Mouse (Mus musculus): ENCODE measurements around the gene Dclk1. TPM values are rescaled to one million over a fixed set of nuclear protein-coding genes. Genes with fewer than 3 reads are reported as not detected.
A peak's percentile ranks its signal among the peaks of the same experiment; 100 is the strongest.

Gene Dclk1
- total RNA-seq, 2 experiments from 2014 or later, result 6.8 to 8.6 TPM

DNA sequence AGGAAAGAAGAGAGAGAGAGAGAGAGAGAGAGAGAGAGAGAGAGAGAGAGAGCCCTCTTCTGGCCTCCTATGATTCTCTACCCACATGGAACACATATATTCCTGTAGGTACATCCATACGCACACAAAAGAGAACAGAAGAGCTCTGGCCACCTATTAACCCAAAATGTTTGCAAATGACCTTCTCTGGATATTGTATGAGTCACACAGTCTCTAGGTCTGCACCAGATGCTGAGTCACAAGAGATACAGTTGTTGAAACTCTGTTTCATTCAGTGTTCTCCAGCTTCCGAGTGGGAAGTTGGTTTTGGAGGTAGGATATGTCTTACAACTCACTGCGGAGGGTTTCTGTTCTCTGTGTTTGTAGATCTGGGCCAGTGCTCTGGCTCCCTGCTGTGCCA, 78.4 kb downstream of the Dclk1 start:
- DNase-seq (ENCODE audit: low spot score), result no peak
- intact Hi-C loops (cut with DNase I), result no loop called here

DNA sequence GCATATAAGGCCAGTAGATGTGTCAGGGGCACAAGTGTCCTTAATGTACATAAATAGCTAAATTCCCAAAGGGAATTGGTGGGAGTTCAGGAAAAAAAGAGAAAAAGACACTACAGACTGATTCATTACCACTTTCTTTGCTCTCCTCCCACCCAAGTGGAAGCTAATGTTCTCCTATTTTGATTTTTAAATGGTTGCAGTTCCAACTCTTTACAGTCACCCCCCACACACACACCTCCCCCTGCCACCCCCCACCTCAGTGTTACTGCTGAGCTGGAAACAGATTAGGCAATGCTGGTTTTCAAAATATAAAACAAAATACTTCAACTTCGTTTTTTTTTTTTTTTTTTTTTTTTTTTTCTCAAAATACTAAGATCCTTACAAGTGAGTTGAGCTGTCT, 81.9 kb downstream of the Dclk1 start:
- no peak for DNase-seq (ENCODE audit: low spot score)
- intact Hi-C loops (cut with DNase I), result no loop called here

DNA sequence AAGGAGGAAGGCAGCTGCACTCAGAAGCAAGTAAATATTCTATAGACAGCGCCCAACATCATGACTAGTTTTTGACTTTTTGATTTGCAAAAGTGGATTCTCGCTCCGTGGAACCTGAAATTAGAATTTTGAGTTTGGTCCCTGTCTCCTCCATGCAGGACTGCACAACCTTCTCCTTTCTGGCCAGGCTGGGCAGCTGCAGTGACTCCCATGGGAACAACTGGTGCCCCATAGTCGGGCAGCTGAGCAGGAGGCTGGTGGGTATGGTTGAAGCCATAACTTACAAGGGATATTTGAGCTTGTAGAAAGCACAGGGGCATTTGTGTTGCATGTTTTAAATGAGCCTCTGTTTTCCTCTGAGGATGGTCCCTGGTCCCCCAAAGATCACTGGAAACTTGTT, 88.3 kb downstream of the Dclk1 start:
- DNase-seq (ENCODE audit: low spot score), result no peak
- intact Hi-C loops (cut with DNase I), result no loop called here

DNA sequence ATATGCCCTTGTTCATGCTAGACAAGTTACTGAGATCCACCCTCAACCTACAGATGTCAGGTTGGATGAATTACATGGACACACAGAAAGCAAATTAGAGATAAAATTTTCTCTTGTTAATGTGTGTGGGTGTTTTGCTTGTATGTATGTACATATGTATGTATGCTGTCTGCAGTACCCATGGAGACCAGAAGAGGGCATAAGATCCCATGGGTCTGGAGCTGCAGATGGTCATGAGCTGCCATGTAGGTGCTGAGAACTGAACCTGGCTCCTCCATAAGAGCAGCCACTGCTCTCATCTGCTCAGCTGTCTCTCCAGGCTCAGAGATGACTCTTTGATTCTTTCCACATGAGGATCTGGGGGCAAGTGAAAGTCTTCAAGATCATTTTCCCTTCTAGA, 89.5 kb downstream of the Dclk1 start:
- intact Hi-C loops (cut with DNase I), result no loop called here
- DNase-seq (ENCODE audit: low spot score), result no peak

DNA sequence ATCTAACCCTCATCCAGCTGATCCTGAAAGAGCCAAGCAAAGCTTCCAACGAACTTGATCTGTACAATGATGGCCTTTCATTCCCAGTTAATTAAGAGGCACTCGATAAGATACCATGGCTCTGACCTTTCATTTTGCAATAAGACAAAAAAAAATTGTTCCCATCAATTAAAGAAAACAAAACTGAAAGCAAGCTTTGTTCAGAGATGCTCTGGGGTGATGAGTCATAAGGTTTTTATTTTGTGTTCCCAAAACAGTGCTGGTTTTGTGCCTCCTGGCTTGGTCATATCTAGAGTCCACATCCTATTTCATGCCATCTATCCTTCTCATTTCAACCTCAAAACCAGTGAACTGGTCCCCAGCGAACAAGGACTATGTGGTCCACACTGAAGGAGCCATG, 91.3 kb downstream of the Dclk1 start:
- no peak for DNase-seq (ENCODE audit: low spot score)
- intact Hi-C loops (cut with DNase I), result no loop called here

DNA sequence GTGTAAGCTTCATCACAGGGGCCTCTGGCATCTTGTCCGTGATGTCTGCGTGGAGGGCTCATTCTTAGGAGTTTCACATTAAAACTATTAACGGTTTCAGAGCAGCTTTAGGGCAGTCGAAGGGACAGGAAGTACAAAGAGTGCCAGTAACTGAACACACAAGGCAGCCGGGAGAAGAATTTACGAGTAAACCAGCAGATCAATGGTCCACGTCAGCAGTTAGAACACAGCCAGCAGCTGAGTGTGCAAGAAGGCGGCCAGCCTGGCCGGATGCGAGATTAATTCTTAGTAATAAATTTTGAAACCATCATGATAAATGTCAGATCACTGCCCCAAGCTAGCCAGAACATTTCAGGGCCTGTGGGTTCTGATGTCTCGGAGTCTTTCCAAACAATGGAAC, 94.7 kb downstream of the Dclk1 start:
- peak; percentile 35 for DNase-seq (ENCODE audit: low spot score)

DNA sequence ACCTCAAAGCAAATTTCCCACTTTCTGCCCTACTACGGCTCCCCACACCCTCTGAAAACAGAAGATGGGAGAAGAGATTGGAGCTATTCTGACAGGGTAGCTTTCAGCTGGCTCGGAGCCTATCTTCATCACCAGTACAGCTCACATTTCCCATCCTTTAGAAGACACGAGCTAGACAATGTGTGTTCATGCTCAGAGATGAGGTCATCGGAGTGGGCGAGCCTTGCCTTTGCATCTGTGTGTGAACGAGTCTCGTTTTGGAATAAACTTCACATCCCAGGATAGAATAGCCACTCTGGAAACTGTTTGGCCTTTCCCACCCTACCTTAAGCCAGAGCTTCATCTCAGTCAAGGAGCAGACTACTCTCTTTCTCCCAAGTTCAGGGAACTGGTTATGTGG, 95.5 kb downstream of the Dclk1 start:
- intact Hi-C loops (cut with DNase I), result no loop called here
- no peak for DNase-seq (ENCODE audit: low spot score)

More for the DNA sequence above, 94.7 kb downstream of the Dclk1 start:
- intact Hi-C loops (cut with DNase I), result no loop called here

DNA sequence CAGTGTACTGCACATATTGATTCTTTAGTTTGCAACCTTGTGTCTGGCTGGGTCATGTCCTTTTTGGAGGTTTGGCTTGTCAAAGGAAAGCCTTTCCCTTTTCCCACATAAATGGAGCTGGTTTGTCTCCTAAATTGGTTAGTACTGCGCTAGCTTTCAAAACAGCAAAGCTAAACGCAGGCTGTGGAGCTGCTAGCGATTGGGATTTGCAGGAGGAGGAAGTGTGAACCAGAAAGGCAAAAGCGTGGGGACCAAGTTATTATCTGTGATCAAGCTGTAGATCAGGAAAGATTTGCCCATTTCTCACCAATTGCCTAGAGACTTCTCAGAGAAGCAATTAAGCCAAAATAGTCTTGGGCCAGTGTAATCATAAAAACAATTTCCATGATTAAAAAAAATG, 100.3 kb downstream of the Dclk1 start:
- DNase-seq (ENCODE audit: low spot score), result no peak
- intact Hi-C loops (cut with DNase I), result no loop called here

DNA sequence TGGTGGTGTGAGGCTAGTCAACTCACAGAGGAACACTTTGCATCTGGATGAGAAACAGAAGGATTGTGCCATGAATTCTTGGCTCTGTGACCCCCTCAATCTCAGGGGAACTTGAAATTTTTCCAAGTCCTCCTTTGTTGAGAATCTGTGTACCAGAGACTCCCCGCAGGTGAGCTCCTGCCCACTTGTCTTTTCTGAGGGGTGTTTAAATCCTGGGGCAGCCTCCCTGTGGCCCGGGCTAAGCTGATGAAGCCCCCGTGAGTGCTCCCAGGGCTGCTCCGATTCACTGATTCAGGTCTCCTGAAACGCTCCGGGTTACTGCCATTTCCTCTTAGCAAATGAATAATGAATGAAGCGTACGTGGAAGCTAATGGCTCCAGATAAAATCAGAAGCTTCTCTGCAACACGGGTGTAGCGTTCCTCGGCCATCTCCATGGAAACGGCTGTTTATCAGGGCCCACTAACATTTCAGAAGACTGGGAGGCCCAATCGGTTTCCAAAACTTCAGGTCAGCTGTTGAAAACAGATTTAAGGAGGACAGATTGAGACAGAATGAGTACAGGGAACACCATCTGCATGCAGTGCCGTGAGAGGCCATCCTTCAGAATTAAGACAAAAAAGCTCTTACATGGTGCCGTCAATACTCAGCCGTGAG, 105.3 kb downstream of the Dclk1 start:
- no peak for DNase-seq (ENCODE audit: low spot score)
- intact Hi-C loops (cut with DNase I), result no loop called here

DNA sequence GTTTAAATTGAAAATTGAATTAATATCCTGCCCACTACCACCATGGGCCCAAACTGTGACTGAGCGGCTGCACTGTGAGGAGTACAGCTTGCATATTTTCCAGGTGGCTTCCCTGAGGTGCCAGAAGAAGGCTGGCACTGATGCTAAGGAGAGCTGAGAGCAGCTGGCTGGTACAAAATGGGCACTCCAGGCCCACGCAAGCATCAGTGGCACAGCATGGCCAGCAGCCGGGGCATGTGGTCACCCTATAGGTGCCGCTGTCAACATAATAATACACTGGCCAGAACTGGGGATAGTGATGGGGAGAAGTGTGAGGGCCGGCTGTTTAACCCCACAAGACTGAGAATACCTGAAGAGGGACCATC, 105.8 kb downstream of the Dclk1 start:
- DNase-seq (ENCODE audit: low spot score), result no peak
- intact Hi-C loops (cut with DNase I), result no loop called here

DNA sequence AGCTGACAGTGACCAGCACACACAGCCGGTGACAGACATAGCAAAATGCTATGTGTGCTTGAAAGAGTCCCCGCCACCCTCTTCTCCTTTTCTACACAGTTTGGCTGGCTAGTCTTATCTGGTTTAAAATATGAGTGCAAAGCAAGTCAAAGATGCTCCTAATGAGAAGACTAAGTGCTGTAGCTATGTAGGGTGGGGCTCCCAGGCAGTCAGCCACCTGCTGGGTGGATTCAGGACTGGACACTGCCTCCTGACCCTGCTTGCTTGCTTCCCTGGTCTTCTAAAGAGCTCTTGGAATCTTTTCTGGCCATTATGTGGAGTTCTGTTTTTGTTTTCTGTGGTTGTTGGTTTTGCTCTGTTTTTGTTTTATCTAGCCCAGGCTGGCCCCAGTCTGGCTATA, 108.0 kb downstream of the Dclk1 start:
- no peak for DNase-seq (ENCODE audit: low spot score)
- intact Hi-C loops (cut with DNase I), result loop anchor here (10.0 kb wide), 1 partner anchor 105 kb away; the partner anchor contains the start of gene Dclk1

DNA sequence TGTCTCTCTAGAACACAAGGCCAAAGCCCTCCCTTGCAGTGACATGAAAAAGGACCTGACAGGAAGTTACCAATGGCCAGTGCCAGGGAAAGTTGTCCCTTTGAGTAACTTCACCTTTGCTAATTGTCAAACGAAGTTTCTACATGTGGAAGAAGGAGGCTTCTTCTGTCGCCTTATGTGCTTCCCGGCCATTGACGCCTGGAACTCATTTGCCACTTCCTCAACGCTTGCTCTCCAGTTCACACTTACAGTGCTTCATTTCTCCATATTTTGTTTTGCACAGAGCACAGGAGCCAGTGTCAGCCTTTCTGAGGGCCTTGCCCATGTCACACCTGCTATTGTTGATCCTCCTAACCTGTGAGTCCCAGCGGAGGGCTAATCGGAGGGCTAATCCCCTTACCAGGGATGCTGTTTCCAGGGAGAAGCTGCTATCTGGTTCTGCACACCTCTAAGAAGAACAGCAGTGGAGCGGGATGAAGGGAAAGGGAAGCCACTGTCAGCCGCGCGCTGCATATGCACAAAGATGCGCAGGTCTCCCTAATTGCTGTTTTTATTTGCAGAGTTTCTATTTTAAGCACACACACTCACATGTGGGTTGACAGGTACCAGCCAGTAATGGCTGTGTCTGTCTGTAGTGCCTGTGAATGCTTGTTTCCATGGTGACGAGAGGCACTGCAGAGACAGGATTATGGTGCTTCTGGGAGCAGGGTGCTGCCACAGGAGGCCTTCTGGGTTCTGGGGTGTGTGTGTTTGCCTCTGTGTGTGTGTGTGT, 109.3 kb downstream of the Dclk1 start:
- no peak for DNase-seq (ENCODE audit: low spot score)
- intact Hi-C loops (cut with DNase I), result loop anchor here (10.0 kb wide), 1 partner anchor 107 kb away; the partner anchor contains the start of gene Dclk1

DNA sequence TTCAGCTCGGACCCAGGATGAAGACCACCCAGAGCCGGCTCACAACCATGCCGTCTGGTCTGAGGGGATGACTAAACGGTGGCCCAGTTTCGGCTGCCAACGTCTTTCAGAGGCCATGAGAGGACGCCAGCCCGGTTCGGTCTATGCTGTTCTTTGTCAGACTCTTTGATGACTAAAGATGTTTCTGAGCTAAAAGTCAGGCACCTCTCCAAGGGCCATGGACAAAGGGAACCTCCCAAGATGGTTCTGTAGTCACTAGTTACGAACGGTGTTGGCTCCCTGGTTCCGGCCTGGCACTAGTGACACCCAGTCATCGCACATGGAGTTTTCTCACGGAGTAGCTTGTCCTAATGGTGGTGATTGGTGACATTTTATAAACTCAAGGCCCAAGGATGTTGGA, 110.4 kb downstream of the Dclk1 start:
- peak; percentile 5 for DNase-seq (ENCODE audit: low spot score)
- intact Hi-C loops (cut with DNase I), result loop anchor here (10.0 kb wide), 1 partner anchor 108 kb away; the partner anchor contains the start of gene Dclk1

DNA sequence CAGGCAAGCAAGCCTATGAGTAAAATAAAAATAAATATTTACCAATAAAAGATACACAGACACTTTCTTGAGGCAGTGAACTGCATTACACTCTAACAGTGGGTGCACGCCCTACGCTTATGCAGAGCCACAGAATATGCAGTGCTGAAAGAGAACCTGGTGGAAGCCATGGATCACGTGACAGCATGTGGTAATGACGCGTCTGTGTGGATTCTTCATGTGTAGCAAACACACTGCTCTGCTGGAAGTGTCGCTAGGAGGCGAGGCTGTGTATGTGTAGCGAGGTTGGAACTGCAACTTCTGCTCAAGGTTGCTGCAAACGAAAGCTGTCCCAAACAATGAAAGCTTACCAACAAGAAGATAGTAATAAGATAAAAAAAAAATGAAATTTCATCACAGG, 111.0 kb downstream of the Dclk1 start:
- intact Hi-C loops (cut with DNase I), result loop anchor here (10.0 kb wide), 1 partner anchor 108 kb away; the partner anchor contains the start of gene Dclk1

DNA sequence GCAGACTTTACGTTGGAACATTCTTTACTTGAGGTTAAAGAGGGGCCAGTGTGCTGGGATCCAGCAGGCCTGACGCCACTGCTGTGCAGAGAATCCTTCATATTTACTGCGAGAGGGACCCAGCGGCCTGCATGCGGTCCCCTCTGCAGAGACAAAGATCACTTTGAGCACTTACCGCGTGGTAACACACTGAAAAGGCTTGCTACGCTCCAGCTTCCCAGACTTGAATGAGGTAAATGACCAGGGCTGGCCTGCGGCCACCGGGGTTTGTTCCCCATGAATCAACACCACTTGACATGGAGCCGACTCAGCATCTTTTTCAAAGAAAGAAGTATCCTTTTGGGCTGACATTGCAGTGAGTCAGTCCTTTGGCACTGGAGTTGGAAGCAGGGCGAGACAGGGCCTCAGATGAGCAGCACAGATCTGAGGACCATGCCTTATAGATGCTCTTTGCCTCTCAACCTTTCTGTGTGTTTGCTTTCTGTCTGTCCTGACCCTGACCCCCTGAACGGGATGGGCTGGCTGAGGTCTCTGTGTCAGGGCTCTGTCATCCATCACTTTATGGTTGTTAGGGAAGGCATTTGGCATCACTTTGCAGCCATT, 111.8 kb downstream of the Dclk1 start:
- intact Hi-C loops (cut with DNase I), result loop anchor here (2.0 to 10.0 kb wide), 3 partner anchors 109 to 273 kb away; partner anchors contain the start of gene Dclk1
- peak; percentile 49 for DNase-seq (ENCODE audit: low spot score)

More for the DNA sequence above, 111.0 kb downstream of the Dclk1 start:
- DNase-seq (ENCODE audit: low spot score), result no peak

DNA sequence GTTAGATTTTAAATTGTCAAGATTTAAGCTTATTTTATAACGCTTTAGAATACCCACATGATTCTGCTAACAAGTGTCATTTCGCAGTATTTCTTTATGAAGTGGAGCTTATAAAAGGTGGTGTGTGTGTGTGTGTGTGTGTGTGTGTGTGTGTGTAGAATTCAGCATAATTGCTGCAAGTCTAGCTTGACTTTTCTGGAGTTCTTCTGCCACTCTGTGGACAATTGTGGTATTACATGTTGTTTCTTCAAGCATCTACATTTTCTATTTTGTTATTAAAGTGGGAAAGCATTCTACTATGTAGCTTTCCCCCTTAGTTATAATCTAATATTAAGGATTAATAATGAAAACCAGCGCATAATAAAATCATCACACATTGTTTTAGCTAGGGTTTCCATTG, 112.6 kb downstream of the Dclk1 start:
- intact Hi-C loops (cut with DNase I), result loop anchor here (2.0 to 10.0 kb wide), 3 partner anchors 110 to 274 kb away; partner anchors contain the start of gene Dclk1
- no peak for DNase-seq (ENCODE audit: low spot score)

DNA sequence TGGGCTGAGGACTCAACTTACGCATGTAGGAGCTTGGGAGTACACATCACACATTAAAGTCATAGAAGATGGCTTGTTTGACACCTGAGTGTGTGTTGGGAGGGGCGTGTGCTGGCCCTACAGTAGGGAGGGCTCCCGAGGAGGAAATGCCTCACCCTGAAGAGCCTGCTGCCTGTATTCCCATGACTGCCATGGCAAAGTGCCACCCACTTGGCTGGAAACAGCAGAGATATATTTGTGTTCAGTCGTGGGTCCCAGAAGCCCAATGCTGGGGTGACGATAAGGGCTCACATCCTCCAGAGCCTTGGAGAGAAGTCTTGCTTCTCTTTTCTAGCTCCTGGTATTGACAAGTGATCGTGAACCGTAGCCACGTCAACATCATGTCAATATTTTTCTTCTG, 116.3 kb downstream of the Dclk1 start:
- no peak for DNase-seq (ENCODE audit: low spot score)
- intact Hi-C loops (cut with DNase I), result loop anchor here (10.0 kb wide), 1 partner anchor 114 kb away; the partner anchor contains the start of gene Dclk1

DNA sequence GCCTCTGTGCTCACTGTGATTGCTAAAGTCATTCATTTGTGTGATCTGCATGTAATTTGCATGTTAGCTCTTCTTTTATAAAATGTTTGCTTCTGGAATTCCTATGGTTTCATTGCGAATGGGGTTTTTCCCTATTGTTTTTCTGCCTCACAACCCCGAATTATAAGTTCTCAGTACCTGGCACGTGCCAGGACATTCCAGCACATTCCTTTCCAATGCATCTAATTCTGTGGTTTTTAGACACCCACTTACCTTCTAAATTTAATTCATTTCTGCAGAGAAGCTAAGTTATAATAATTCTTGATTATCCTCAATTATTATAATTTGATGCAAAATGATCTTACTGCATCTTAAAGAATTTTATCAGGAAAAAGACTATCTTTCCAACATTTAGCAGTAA, 118.7 kb downstream of the Dclk1 start:
- intact Hi-C loops (cut with DNase I), result no loop called here
- no peak for DNase-seq (ENCODE audit: low spot score)

DNA sequence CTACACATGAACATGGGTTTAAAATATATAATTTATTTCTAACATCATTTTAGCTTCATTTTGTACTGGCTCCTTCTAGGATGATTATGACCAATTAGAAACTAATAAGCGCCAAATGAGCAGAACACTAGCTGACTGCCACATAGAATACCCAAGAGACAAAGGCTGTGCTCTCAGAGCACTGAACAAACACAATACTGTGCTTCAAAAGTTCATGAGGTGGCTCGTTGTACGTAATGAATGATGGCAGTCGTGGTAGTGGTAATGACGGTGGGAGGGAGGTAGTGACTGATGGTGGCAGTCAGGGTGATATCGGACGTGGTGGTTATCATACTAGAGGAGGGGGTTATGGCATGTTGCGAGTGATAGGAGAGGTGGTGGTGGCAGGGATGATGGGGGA, 125.0 kb downstream of the Dclk1 start:
- intact Hi-C loops (cut with DNase I), result no loop called here

DNA sequence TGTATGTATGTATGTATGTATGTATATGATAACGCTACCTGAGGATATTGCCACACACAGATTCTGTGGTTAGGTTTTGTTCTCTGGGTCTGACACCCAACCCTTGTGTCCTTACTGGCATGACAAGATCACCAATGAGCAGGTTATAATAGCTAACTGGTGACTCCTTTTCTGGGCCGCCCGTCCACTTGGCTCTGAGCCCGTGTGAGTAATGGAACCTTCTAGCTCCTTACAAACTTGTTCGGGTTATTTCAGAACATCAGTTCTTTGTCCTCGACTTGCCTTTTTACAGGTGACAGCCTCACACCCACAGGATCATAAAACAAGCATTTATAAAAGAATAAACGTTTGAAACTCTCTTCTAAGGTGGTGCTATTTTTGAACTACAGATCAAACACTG, 127.0 kb downstream of the Dclk1 start:
- intact Hi-C loops (cut with DNase I), result no loop called here
- DNase-seq (ENCODE audit: low spot score), result no peak

More for the DNA sequence above, 125.0 kb downstream of the Dclk1 start:
- no peak for DNase-seq (ENCODE audit: low spot score)

DNA sequence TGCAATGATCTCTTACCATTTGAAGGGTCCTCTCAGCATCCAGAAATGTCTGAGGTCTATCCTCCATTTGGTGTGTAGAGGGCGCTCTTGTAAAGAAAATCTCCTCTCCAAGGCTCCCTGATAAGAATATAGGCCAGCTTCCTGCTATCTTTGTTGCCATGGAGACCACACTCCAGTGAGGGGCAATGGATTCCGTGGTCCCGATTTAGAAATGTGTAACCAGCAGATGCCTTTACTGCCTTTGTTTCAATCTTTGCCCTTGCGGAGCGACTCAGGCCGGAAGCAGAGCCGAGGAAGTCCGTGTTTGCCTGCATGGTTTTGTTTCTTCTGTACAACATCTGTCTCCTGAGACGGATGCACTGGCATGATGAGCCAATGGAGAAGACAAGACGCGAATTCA, 131.5 kb downstream of the Dclk1 start:
- intact Hi-C loops (cut with DNase I), result loop anchor here (5.0 to 10.0 kb wide), 3 partner anchors 121 to 1829 kb away; no protein-coding TSS in a partner anchor

More for the DNA sequence above, 131.5 kb downstream of the Dclk1 start:
- DNase-seq (ENCODE audit: low spot score), result no peak

Measured in heart, postnatal 25 days (tissue).